Mouse (Mus musculus) lung, embryonic 16.5 days (tissue): Measurements from ENCODE around the gene Neurod1. TPM values are rescaled to one million over a fixed set of nuclear protein-coding genes. Genes with fewer than 3 reads are reported as not detected.
A peak's percentile ranks its signal among the peaks of the same experiment; 100 is the strongest.

Experiments used
- ATAC-seq: fragments of 200-750 bp; cut with Nextera tagmentation; 2 replicates; pipeline ENCODE4 v1.8.0; 2017; ENCODE audit warnings: low read depth, mild to moderate bottlenecking, moderate library complexity
- H3K27ac ChIP-seq: fragments of 300-500 bp; sonication (generic); 2 replicates; pipeline ENCODE4 v1.5.1; 2014; ENCODE audit warnings: mild to moderate bottlenecking, control low read depth, low read length
- H3K27me3 ChIP-seq: fragments of 300-500 bp; sonication (generic); 2 replicates; pipeline ENCODE4 v1.6.1; 2014; ENCODE audit warnings: low read depth, low read length, mixed read lengths; ENCODE audit not compliant: control insufficient read depth, insufficient read depth
- H3K36me3 ChIP-seq: fragments of 300-500 bp; sonication (generic); 2 replicates; pipeline ENCODE4 v1.6.1; 2014; ENCODE audit warnings: low read length; ENCODE audit not compliant: control insufficient read depth, insufficient read depth
- H3K4me1 ChIP-seq: fragments of 300-500 bp; sonication (generic); replicated peaks from 2 replicates; pipeline ENCODE4 v1.6.1; 2014; ENCODE audit warnings: low read length, mixed read lengths; ENCODE audit not compliant: control insufficient read depth, insufficient read depth
- H3K4me2 ChIP-seq: fragments of 300-500 bp; sonication (generic); 2 replicates; pipeline ENCODE4 v1.6.1; 2014; ENCODE audit warnings: low read depth, low read length, control low read depth
- H3K4me3 ChIP-seq: fragments of 300-500 bp; sonication (generic); 2 replicates; pipeline ENCODE4 v1.5.1; 2014; ENCODE audit warnings: mild to moderate bottlenecking, low read length, control low read depth
- H3K9ac ChIP-seq: fragments of 300-500 bp; sonication (generic); 2 replicates; pipeline ENCODE4 v1.6.1; 2014; ENCODE audit warnings: low read length, control low read depth
- H3K9me3 ChIP-seq: fragments of 300-500 bp; sonication (generic); 2 replicates; pipeline ENCODE4 v1.6.1; 2016; ENCODE audit warnings: low read length; ENCODE audit not compliant: control insufficient read depth
- WGBS: fragments of 180-500 bp; shearing (Covaris S2); extraction: QIAGEN DNeasy Blood & Tissue Kit; methylation state at CpG from one replicate; pipeline ENCODE4 v1.1.7; 2014; 5-methylcytosine and 5-hydroxymethylcytosine counted together
- polyA plus RNA-seq: library from polyadenylated mRNA; unstranded; fragments of >200 nt; fragmentation: Nextera tagmentation; extraction: Ambion mirVana; gene quantifications from 2 replicates; pipeline ENCODE4 v1.2.1, GENCODE M21; 2015

The Neurod1 gene
- not detected in 2 replicates for polyA plus RNA-seq

DNA sequence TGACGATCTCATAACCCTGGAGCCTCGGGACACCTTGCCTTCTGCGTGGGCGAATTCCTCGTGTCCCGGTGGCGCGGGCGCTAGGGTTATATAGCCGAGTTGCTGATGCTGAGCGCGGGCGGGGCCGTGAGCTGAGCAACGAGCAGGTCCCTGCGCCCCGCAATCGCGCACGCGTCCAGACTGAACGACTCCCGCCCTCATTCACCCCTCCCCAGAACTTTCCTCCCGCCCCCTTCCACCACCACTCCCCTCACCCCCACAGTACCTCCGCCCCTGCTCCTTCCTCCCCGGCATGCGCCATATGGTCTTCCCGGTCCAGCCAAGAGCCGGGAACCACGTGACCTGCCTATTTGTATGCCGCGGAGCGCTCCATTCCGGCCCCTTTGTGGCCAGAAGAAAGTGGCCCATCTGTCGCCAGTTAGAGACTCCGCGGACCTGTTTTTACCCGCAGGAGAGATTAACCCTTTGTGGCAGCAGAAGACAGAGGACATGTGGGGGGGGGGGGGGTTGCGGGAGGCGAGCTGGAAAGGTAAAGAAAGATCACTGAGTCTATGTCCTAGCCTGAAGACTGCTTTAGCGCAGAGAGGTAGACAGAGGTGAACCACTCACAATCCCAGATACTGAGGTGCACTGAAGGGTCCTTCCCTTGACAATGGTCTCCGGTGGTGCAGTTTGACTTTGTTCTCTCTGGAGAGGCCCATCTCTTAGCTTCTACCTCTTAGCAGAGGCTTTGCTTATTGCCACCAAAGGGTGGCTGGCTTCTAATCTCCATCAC, at the start of gene Neurod1, which contains the start of gene Cerkl:
Gene Neurod1 (minus strand): TSS at position 177 of the 775 bp plus-strand sequence.
Gene Cerkl (minus strand): TSS at position 211 of the 775 bp plus-strand sequence.
- Histone ChIP-seq H3K36me3 (no peaks in the 10 kb centered on the region), H3K4me2 (peak within 1 kb of the TSS; percentile 51), H3K4me3 (peak within 1 kb of the TSS; percentile 26), H3K27ac (no peak within 1 kb of the TSS), H3K27me3 (peaks cover 69% of the 10 kb centered on the region), H3K9ac (no peak within 1 kb of the TSS), H3K9me3 (no peaks in the 10 kb centered on the region), H3K4me1 (peaks cover 6% of the 10 kb centered on the region)
- peak; percentile 60; the same call in 1 of the 2 replicates for ATAC-seq
- 1% methylated on average over 38 of the region's 42 CpGs for WGBS

- H3K4me1 ChIP-seq, result no peaks in the 10 kb centered on the region
- 23% methylated on average over 10 of the region's 10 CpGs for WGBS
- ATAC-seq, result peak; percentile 51; the same call in 1 of the 2 replicates
These were observed 42.6 kb upstream of the Neurod1 start for GRCm38 (mm10) chr2:79498990-79499755.

GRCm38 (mm10) chr2:79485127-79485526, 28.6 kb upstream of the Neurod1 start:
- no peak overlapping the region for H3K4me2 ChIP-seq
- H3K4me1 ChIP-seq, result no peaks in the 10 kb centered on the region
- H3K27me3 ChIP-seq, result no peaks in the 10 kb centered on the region
- no peak overlapping the region for H3K27ac ChIP-seq
- no peak for ATAC-seq
- 56% methylated on average over 3 of the region's 3 CpGs for WGBS
- H3K9ac ChIP-seq, result no peak overlapping the region
- no peaks in the 10 kb centered on the region for H3K36me3 ChIP-seq
- H3K4me3 ChIP-seq, result no peak overlapping the region
- no peaks in the 10 kb centered on the region for H3K9me3 ChIP-seq

More at GRCm38 (mm10) chr2:79498990-79499755, 42.6 kb upstream of the Neurod1 start:
- Histone ChIP-seq H3K9me3 (no peaks in the 10 kb centered on the region), H3K27ac (no peak overlapping the region), H3K36me3 (no peaks in the 10 kb centered on the region), H3K9ac (no peak overlapping the region), H3K4me3 (no peak overlapping the region), H3K4me2 (no peak overlapping the region), H3K27me3 (no peaks in the 10 kb centered on the region; the same call in 1 of the 2 replicates)

GRCm38 (mm10) chr2:79482511-79482910, 26.0 kb upstream of the Neurod1 start:
- no peak for ATAC-seq
- Histone ChIP-seq H3K27ac (no peak overlapping the region), H3K4me2 (no peak overlapping the region), H3K36me3 (no peaks in the 10 kb centered on the region), H3K4me3 (no peak overlapping the region), H3K9me3 (no peaks in the 10 kb centered on the region), H3K9ac (no peak overlapping the region), H3K27me3 (no peaks in the 10 kb centered on the region), H3K4me1 (no peaks in the 10 kb centered on the region)
- 85% methylated on average over 2 of the region's 2 CpGs for WGBS

DNA sequence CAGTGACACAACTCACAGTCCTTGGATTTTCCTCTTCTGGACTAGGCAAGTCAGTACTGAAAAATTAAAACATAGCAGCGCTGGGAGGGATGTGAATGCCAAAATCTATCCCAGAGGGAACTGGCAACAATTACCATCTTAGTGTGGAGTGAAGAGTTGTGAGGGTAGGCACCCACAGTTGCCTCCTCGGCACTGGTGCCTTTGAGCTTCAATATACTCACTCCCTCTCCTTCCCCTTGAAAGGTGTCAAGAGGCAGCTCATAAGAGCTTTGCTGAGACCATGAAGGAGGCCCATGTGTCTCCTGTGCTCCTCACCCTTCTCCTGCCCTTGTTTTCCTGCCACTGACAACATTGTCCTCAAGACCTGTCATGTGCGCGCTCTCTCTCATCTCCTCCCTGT, 5.9 kb upstream of the Neurod1 start:
- no peak for ATAC-seq
- Histone ChIP-seq H3K9me3 (no peaks in the 10 kb centered on the region), H3K4me2 (no peak overlapping the region), H3K27ac (no peak overlapping the region), H3K36me3 (no peaks in the 10 kb centered on the region), H3K4me1 (no peaks in the 10 kb centered on the region), H3K4me3 (no peak overlapping the region), H3K9ac (no peak overlapping the region), H3K27me3 (peaks cover 35% of the 10 kb centered on the region)
- WGBS, result 74% methylated on average over 4 of the region's 4 CpGs

DNA sequence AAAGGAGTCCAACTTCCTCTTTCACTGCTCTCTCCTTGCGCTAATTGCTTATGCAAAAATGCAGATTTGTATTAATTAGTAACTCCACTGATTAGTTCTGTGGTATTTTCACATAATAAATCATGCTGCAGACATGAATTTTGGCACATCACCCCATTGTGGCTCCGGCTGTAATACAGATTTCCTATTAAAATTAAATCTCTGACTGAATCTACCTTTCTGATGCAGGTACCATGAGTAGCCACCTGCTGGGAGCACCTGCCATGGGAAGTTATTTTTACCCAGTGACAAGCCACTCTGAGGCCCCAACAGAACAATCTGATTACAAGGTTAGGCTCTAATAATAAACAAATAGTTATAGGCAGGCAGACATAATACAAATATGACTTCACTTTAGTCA, 5.3 kb upstream of the Neurod1 start:
- no peaks in the 10 kb centered on the region for H3K4me1 ChIP-seq
- no peak overlapping the region for H3K9ac ChIP-seq
- WGBS, result 71% methylated on average over 2 of the region's 2 CpGs
- no peaks in the 10 kb centered on the region for H3K36me3 ChIP-seq
- no peak overlapping the region for H3K27ac ChIP-seq
- H3K4me2 ChIP-seq, result no peak overlapping the region
- H3K4me3 ChIP-seq, result no peak overlapping the region
- peaks cover 40% of the 10 kb centered on the region for H3K27me3 ChIP-seq
- H3K9me3 ChIP-seq, result no peaks in the 10 kb centered on the region
- no peak for ATAC-seq

- Histone ChIP-seq H3K27ac (no peak overlapping the region), H3K9me3 (no peaks in the 10 kb centered on the region), H3K27me3 (peaks cover 53% of the 10 kb centered on the region), H3K4me3 (no peak overlapping the region), H3K4me2 (no peak overlapping the region), H3K4me1 (peaks cover 2% of the 10 kb centered on the region; the same call in 1 of the 2 replicates), H3K36me3 (no peaks in the 10 kb centered on the region), H3K9ac (no peak overlapping the region)
- ATAC-seq, result no peak
- 2% methylated on average over 2 of the region's 2 CpGs for WGBS
These were observed 4.0 kb upstream of the Neurod1 start for GRCm38 (mm10) chr2:79460586-79460985.

- no peaks in the 10 kb centered on the region for H3K9me3 ChIP-seq
- no peaks in the 10 kb centered on the region for H3K36me3 ChIP-seq
- no peak overlapping the region for H3K9ac ChIP-seq
- no peak overlapping the region for H3K4me2 ChIP-seq
- no peak overlapping the region for H3K27ac ChIP-seq
- peaks cover 2% of the 10 kb centered on the region; the same call in 1 of the 2 replicates for H3K4me1 ChIP-seq
- no peak overlapping the region for H3K4me3 ChIP-seq
- 9% methylated on average over 14 of the region's 14 CpGs for WGBS
- H3K27me3 ChIP-seq, result peaks cover 58% of the 10 kb centered on the region
- ATAC-seq, result no peak
These were observed 3.6 kb upstream of the Neurod1 start for GRCm38 (mm10) chr2:79460107-79460506.
